Mouse (Mus musculus): ENCODE results near the gene Cd163. TPM values are rescaled to one million over a fixed set of nuclear protein-coding genes. Genes with fewer than 3 reads are reported as not detected.

The Cd163 gene
- not detected in 2 replicates for polyA plus RNA-seq (2014; fragmentation: Nextera tagmentation; extraction: Ambion mirVana)

DNA sequence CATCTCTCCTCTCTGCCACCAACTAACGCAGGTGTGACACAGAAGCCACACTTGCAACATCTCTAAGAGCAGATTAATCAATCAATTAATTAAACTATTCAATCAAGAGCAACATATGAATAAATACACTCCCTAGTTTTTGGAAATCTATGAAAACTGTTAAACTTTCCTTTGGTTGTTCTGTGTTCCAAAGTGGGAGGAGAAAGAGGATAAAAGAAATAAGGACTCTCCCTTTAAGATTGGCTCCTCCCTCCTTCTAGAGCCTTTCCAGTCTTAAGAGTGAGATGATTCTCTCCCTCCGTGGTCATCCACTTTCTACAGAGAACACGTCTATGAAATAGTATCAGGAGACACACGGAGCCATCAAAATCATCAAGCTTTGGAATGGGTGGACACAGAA lies at the start of gene Cd163:
TSS of gene Cd163 (plus strand) at position 301 of the 400 bp plus-strand sequence.
- Histone ChIP-seq H3K4me1 (ENCODE audit: control insufficient read depth, insufficient read depth, low read length) (no peaks in the 10 kb centered on the region), H3K9me3 (ENCODE audit: control insufficient read depth, low read length) (no peaks in the 10 kb centered on the region), H3K27me3 (ENCODE audit: control insufficient read depth, insufficient read depth, low read length) (no peaks in the 10 kb centered on the region), H3K36me3 (ENCODE audit: control insufficient read depth, insufficient read depth, low read length) (no peaks in the 10 kb centered on the region), H3K4me2 (ENCODE audit: low read depth, severe bottlenecking) (no peak within 1 kb of the TSS), H3K9ac (ENCODE audit: low read length) (no peak within 1 kb of the TSS), H3K4me3 (ENCODE audit: low read depth, low read length) (no peak within 1 kb of the TSS), H3K27ac (replicated peaks; ENCODE audit: low read depth, low read length) (no peak within 1 kb of the TSS)
- DNase-seq (ENCODE audit: low spot score), result no peak
- 86% methylated on average over 4 of the region's 4 CpGs for WGBS
- no peak for ATAC-seq (ENCODE audit: insufficient number of reproducible peaks, low FRiP score, low TSS enrichment, low read depth)

DNA sequence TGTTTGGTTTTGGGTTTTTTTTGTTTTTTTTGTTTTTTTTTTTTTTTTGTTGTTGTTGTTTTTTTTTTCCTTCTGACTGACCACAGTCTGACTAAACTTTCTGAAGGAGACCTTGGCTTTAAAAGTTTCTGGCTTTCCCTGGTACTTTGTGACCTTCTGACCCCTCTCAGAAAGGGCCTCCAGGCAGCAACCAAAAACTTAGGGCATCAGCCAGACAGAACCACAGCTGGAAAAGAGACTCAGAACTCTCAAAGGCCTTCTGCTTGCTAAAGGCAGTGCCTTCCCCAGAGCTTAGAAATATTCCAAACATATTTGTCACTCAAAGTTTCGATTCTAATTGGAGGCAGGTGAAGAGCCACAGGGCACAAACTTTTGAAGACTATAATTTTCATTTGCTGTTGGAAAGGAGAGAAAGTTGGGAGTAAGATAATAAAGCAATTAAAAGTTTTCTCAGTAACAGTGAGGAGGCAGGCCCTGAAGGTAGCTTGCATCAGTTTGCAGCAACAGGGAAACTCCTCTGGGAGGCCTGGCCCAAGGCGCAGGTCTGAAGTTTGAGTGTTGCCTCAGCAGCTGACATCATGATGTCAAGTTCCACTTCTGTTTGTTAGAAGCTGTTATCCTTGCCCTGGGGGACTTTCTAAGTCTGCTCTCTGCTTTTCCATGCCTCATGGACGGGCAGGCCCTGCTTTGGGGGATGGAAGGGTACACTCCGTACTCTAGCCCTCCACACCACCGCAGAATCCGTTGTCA lies 48.6 kb upstream of the Cd163 start:
- no peaks in the 10 kb centered on the region for H3K36me3 ChIP-seq (ENCODE audit: control insufficient read depth, insufficient read depth, low read length)
- 51% methylated on average over 6 of the region's 6 CpGs for WGBS

DNA sequence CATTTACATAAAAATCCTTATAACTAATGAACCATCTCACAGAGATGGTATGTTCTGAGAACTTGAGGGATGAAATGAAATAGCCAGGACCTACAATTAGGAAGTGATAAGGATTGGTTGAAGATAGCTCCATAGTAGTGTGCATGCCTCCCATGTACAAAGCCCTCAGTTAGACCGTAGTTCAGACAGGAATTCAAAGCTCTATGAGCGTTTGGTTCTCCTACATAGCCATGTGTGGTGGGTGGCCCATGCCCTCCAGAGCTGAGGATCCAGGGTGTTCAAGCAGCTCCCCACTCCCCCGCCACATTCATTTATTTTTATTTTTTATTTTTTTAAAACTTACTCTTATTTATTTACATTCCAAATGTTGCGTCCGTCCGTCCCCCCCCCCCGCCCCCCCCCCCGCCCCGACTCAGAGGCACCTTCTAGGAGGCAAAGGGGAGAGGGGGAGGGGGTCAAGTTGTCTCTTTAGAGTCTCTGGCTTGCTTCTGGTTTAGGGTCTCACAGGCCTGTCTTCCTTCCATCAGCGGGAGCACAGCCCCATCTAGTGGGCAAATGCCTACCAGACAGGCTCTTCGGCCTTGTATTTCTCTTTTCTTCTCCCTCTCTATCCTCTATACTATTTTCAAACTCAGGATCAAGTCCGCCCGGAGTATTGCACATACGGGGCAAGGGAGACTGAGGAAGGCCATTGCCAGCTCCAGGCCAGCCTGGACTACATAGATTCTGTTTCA lies 44.1 kb upstream of the Cd163 start:
- Histone ChIP-seq H3K4me3 (ENCODE audit: low read depth, low read length) (no peak overlapping the region), H3K9ac (ENCODE audit: low read length) (no peak overlapping the region), H3K9me3 (ENCODE audit: control insufficient read depth, low read length) (no peaks in the 10 kb centered on the region), H3K4me1 (ENCODE audit: control insufficient read depth, insufficient read depth, low read length) (0 out of 2 replicates have a peak, but pooled peaks cover 2% of the 10 kb centered on the region), H3K27me3 (ENCODE audit: control insufficient read depth, insufficient read depth, low read length) (no peaks in the 10 kb centered on the region), H3K4me2 (ENCODE audit: low read depth, severe bottlenecking) (no peak overlapping the region), H3K27ac (replicated peaks; ENCODE audit: low read depth, low read length) (no peak overlapping the region), H3K36me3 (ENCODE audit: control insufficient read depth, insufficient read depth, low read length) (no peaks in the 10 kb centered on the region)
- peak; percentile 87 for DNase-seq (ENCODE audit: low spot score)
- 32% methylated on average over 11 of the region's 14 CpGs for WGBS
- ATAC-seq (ENCODE audit: insufficient number of reproducible peaks, low FRiP score, low TSS enrichment, low read depth), result peak; percentile 46; the same call in 1 of the 2 replicates

More for the DNA sequence above, 48.6 kb upstream of the Cd163 start:
- Histone ChIP-seq H3K9ac (ENCODE audit: low read length) (no peak overlapping the region), H3K4me1 (ENCODE audit: control insufficient read depth, insufficient read depth, low read length) (0 out of 2 replicates have a peak, but pooled peaks cover 2% of the 10 kb centered on the region), H3K4me2 (ENCODE audit: low read depth, severe bottlenecking) (no peak overlapping the region), H3K9me3 (ENCODE audit: control insufficient read depth, low read length) (no peaks in the 10 kb centered on the region), H3K27me3 (ENCODE audit: control insufficient read depth, insufficient read depth, low read length) (no peaks in the 10 kb centered on the region), H3K27ac (replicated peaks; ENCODE audit: low read depth, low read length) (no peak overlapping the region), H3K4me3 (ENCODE audit: low read depth, low read length) (no peak overlapping the region)
- DNase-seq (ENCODE audit: low spot score) (no peak), ATAC-seq (ENCODE audit: insufficient number of reproducible peaks, low FRiP score, low TSS enrichment, low read depth) (0 out of 2 replicates have a peak, but pooled peaks have one; percentile 14)

DNA sequence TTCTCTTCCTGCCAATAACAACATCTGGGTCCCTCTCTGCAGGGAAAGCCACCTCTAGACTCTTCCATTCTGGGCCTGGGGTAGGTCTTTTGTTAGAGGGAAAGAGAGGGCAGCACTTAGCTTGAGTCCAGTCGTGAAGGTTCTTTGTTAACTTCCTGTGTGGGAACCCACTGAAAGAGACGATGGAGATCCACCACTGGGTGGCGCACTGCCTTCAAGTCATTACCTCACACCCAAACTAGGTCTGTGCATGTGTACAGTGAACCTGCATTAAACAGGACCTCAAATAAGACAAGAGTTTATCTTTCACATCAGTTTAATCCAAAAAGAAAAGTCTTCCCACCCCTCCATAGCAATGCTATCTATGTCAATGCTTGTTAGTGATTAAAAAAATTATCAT lies 41.8 kb upstream of the Cd163 start:
- Histone ChIP-seq H3K36me3 (ENCODE audit: control insufficient read depth, insufficient read depth, low read length) (no peaks in the 10 kb centered on the region), H3K4me3 (ENCODE audit: low read depth, low read length) (no peak overlapping the region), H3K9ac (ENCODE audit: low read length) (no peak overlapping the region), H3K27ac (replicated peaks; ENCODE audit: low read depth, low read length) (no peak overlapping the region), H3K27me3 (ENCODE audit: control insufficient read depth, insufficient read depth, low read length) (no peaks in the 10 kb centered on the region), H3K4me2 (ENCODE audit: low read depth, severe bottlenecking) (no peak overlapping the region), H3K9me3 (ENCODE audit: control insufficient read depth, low read length) (no peaks in the 10 kb centered on the region), H3K4me1 (ENCODE audit: control insufficient read depth, insufficient read depth, low read length) (no peaks in the 10 kb centered on the region)
- peak; percentile 63; the same call in 1 of the 2 replicates for ATAC-seq (ENCODE audit: insufficient number of reproducible peaks, low FRiP score, low TSS enrichment, low read depth)
- 7% methylated on average over 3 of the region's 3 CpGs for WGBS
- DNase-seq (ENCODE audit: low spot score), result peak; percentile 79

- 72% methylated on average over 5 of the region's 5 CpGs for WGBS
- no peak for DNase-seq (ENCODE audit: low spot score)
- ATAC-seq (ENCODE audit: insufficient number of reproducible peaks, low FRiP score, low TSS enrichment, low read depth), result no peak
- no peaks in the 10 kb centered on the region for H3K36me3 ChIP-seq (ENCODE audit: control insufficient read depth, insufficient read depth, low read length)
- H3K4me2 ChIP-seq (ENCODE audit: low read depth, severe bottlenecking), result no peak overlapping the region
- H3K27me3 ChIP-seq (ENCODE audit: control insufficient read depth, insufficient read depth, low read length), result no peaks in the 10 kb centered on the region
- H3K9me3 ChIP-seq (ENCODE audit: control insufficient read depth, low read length), result no peaks in the 10 kb centered on the region
- no peak overlapping the region for H3K4me3 ChIP-seq (ENCODE audit: low read depth, low read length)
- no peak overlapping the region for H3K27ac ChIP-seq (replicated peaks; ENCODE audit: low read depth, low read length)
- no peaks in the 10 kb centered on the region for H3K4me1 ChIP-seq (ENCODE audit: control insufficient read depth, insufficient read depth, low read length)
- H3K9ac ChIP-seq (ENCODE audit: low read length), result no peak overlapping the region
Observed at GRCm38 (mm10) chr6:124273231-124273880, 31.1 kb upstream of the Cd163 start.

DNA sequence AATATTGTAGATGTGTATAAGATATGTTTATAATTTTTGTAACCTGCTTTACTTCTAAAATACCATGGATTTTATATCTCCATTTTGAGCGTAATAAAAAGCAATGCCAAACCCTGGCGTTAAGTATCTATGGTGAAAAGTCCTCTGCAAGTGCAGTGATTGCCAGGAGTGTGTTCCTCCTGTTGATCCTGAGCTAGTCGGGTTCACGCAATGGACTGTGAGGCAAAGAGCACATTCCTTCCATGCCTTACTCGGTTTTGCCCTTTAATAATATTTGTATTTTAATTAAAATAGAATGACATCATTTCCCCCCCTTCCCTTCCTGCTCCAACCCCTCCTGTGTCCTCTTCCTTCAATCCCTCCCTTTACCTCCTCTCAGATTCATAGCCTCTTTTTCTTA lies 26.8 kb upstream of the Cd163 start:
- ATAC-seq (ENCODE audit: insufficient number of reproducible peaks, low FRiP score, low TSS enrichment, low read depth) (no peak), DNase-seq (ENCODE audit: low spot score) (no peak)
- no peak overlapping the region for H3K4me2 ChIP-seq (ENCODE audit: low read depth, severe bottlenecking)
- H3K36me3 ChIP-seq (ENCODE audit: control insufficient read depth, insufficient read depth, low read length), result no peaks in the 10 kb centered on the region
- H3K9me3 ChIP-seq (ENCODE audit: control insufficient read depth, low read length), result no peaks in the 10 kb centered on the region
- H3K27me3 ChIP-seq (ENCODE audit: control insufficient read depth, insufficient read depth, low read length), result no peaks in the 10 kb centered on the region
- H3K9ac ChIP-seq (ENCODE audit: low read length), result no peak overlapping the region
- no peaks in the 10 kb centered on the region for H3K4me1 ChIP-seq (ENCODE audit: control insufficient read depth, insufficient read depth, low read length)
- H3K4me3 ChIP-seq (ENCODE audit: low read depth, low read length), result no peak overlapping the region
- WGBS, result 87% methylated on average over 5 of the region's 5 CpGs
- H3K27ac ChIP-seq (replicated peaks; ENCODE audit: low read depth, low read length), result no peak overlapping the region

DNA sequence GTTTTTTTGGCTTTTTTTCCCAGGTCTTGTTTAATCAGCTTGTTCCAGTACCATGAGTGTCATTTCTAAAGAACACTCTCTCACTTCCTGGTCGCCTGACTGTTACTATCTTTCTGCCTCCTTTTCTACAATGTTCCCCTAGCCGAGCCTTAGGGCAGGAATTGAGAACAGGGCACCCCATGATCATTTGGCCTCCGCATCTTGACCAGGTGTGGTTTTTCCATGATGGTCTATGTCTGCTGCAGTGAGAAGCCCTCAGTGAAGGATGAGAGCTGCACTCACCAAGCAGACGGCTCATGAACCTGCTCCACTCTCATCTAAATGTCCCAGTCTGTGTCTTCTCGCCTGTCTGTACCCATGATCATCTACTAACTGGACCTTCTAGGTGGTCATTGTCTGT lies 26.2 kb upstream of the Cd163 start:
- Histone ChIP-seq H3K9me3 (ENCODE audit: control insufficient read depth, low read length) (no peaks in the 10 kb centered on the region), H3K27ac (replicated peaks; ENCODE audit: low read depth, low read length) (no peak overlapping the region), H3K36me3 (ENCODE audit: control insufficient read depth, insufficient read depth, low read length) (no peaks in the 10 kb centered on the region), H3K27me3 (ENCODE audit: control insufficient read depth, insufficient read depth, low read length) (no peaks in the 10 kb centered on the region), H3K9ac (ENCODE audit: low read length) (no peak overlapping the region), H3K4me2 (ENCODE audit: low read depth, severe bottlenecking) (no peak overlapping the region), H3K4me1 (ENCODE audit: control insufficient read depth, insufficient read depth, low read length) (no peaks in the 10 kb centered on the region), H3K4me3 (ENCODE audit: low read depth, low read length) (no peak overlapping the region)
- no peak for DNase-seq (ENCODE audit: low spot score)
- no peak for ATAC-seq (ENCODE audit: insufficient number of reproducible peaks, low FRiP score, low TSS enrichment, low read depth)
- 83% methylated on average over 5 of the region's 5 CpGs for WGBS

GRCm38 (mm10) chr6:124282731-124283130 lies 21.7 kb upstream of the Cd163 start:
- Histone ChIP-seq H3K27ac (replicated peaks; ENCODE audit: low read depth, low read length) (no peak overlapping the region), H3K4me1 (ENCODE audit: control insufficient read depth, insufficient read depth, low read length) (no peaks in the 10 kb centered on the region), H3K36me3 (ENCODE audit: control insufficient read depth, insufficient read depth, low read length) (no peaks in the 10 kb centered on the region), H3K4me2 (ENCODE audit: low read depth, severe bottlenecking) (no peak overlapping the region), H3K9me3 (ENCODE audit: control insufficient read depth, low read length) (no peaks in the 10 kb centered on the region), H3K4me3 (ENCODE audit: low read depth, low read length) (no peak overlapping the region), H3K27me3 (ENCODE audit: control insufficient read depth, insufficient read depth, low read length) (no peaks in the 10 kb centered on the region), H3K9ac (ENCODE audit: low read length) (no peak overlapping the region)
- no peak for DNase-seq (ENCODE audit: low spot score)
- 92% methylated on average over 4 of the region's 4 CpGs for WGBS
- ATAC-seq (ENCODE audit: insufficient number of reproducible peaks, low FRiP score, low TSS enrichment, low read depth), result no peak

Data from limb, embryonic 11.5 days (tissue).